In genomic region chr17:87501687-87502387, GRCm38 (mm10) we compare ENCODE assay signal across 8 mouse cellular contexts. TPM values are rescaled to one million over a fixed set of nuclear protein-coding genes. Genes with fewer than 3 reads are reported as not detected.
DNase-seq lines count a peak whose midpoint lies in the region; ATAC-seq and TF ChIP-seq lines count a peak whose summit lies in the region.

No protein-coding gene starts in this region.

- H3K9me3 ChIP-seq in kidney, embryonic 15.5 days (replicated peaks), result no peaks in the 10 kb centered on the region
- H3K9me3 ChIP-seq in intestine, embryonic 14.5 days (ENCODE audit: control insufficient read depth, low read length), result no peaks in the 10 kb centered on the region
- H3K9me3 ChIP-seq in lung, embryonic 14.5 days (ENCODE audit: low read depth, low read length), result no peaks in the 10 kb centered on the region

- DNase-seq in kidney, postnatal 25 days, result no peak
- peak; percentile 42 to 53 for DNase-seq in cerebellum, postnatal 10 days
- no peak for DNase-seq in intestine, embryonic 14.5 days (ENCODE audit: low spot score)
- DNase-seq in lung, embryonic 14.5 days, result peak; percentile 71
- no peak for DNase-seq in retina, postnatal 1 day
- no peak for DNase-seq in gastrocnemius, adult 8-10 months (ENCODE audit: low spot score in 2 of 2)
- no peak for DNase-seq in adrenal gland, adult 18-20 months (ENCODE audit: low spot score in 2 of 2)

- peak overlapping the region; percentile 28; the same call in 1 of the 2 replicates for H3K27ac ChIP-seq in kidney, embryonic 15.5 days
- H3K27ac ChIP-seq in intestine, embryonic 14.5 days (ENCODE audit: low read depth), result peak overlapping the region; percentile 64; the same call in 1 of the 2 replicates
- H3K27ac ChIP-seq in lung, embryonic 14.5 days (ENCODE audit: low read depth), result no peak overlapping the region

- WGBS in kidney, embryonic 15.5 days, result 31% methylated on average over 10 of the region's 10 CpGs
- WGBS in intestine, embryonic 14.5 days, result 20% methylated on average over 10 of the region's 10 CpGs
- WGBS in lung, embryonic 14.5 days, result 18% methylated on average over 10 of the region's 10 CpGs

- H3K4me1 ChIP-seq in kidney, embryonic 15.5 days, result peaks cover 25% of the 10 kb centered on the region
- H3K4me1 ChIP-seq in intestine, embryonic 14.5 days (replicated peaks; ENCODE audit: control insufficient read depth, insufficient read depth, low read length), result peaks cover 26% of the 10 kb centered on the region
- H3K4me1 ChIP-seq in lung, embryonic 14.5 days (ENCODE audit: insufficient read depth), result peaks cover 13% of the 10 kb centered on the region; the same call in 1 of the 2 replicates

- peak; percentile 37; the same call in 1 of the 2 replicates for ATAC-seq in kidney, embryonic 15.5 days (replicated peaks; ENCODE audit: low FRiP score)
- peak; percentile 53 for ATAC-seq in intestine, embryonic 14.5 days (replicated peaks; ENCODE audit: low FRiP score, low TSS enrichment, low read depth)
- peak; percentile 57; the same call in 1 of the 2 replicates for ATAC-seq in lung, embryonic 14.5 days (ENCODE audit: insufficient read depth)

- no peak overlapping the region; the same call in 1 of the 2 replicates for H3K9ac ChIP-seq in kidney, embryonic 15.5 days
- H3K9ac ChIP-seq in intestine, embryonic 14.5 days (ENCODE audit: low read length), result no peak overlapping the region
- no peak overlapping the region for H3K9ac ChIP-seq in lung, embryonic 14.5 days

- peak; percentile 40 for TF ChIP-seq CTCF in lung, embryonic 14.5 days (IDR thresholded peaks at IDR 0.05; ENCODE audit: low read depth)

- no peaks in the 10 kb centered on the region for H3K36me3 ChIP-seq in kidney, embryonic 15.5 days
- no peaks in the 10 kb centered on the region for H3K36me3 ChIP-seq in intestine, embryonic 14.5 days (ENCODE audit: control insufficient read depth, insufficient read depth, low read length)
- H3K36me3 ChIP-seq in lung, embryonic 14.5 days (ENCODE audit: insufficient read depth), result no peaks in the 10 kb centered on the region

- peaks cover 6% of the 10 kb centered on the region; the same call in 1 of the 2 replicates for H3K27me3 ChIP-seq in kidney, embryonic 15.5 days
- no peaks in the 10 kb centered on the region for H3K27me3 ChIP-seq in intestine, embryonic 14.5 days (replicated peaks; ENCODE audit: control insufficient read depth, insufficient read depth, low read length)
- H3K27me3 ChIP-seq in lung, embryonic 14.5 days (ENCODE audit: insufficient read depth, low read length), result no peaks in the 10 kb centered on the region

- H3K4me3 ChIP-seq in kidney, embryonic 15.5 days (replicated peaks), result no peak overlapping the region
- no peak overlapping the region for H3K4me3 ChIP-seq in intestine, embryonic 14.5 days (ENCODE audit: low read depth, low read length)
- no peak overlapping the region for H3K4me3 ChIP-seq in lung, embryonic 14.5 days (ENCODE audit: low read depth, low read length)

- H3K4me2 ChIP-seq in kidney, embryonic 15.5 days, result no peak overlapping the region
- H3K4me2 ChIP-seq in intestine, embryonic 14.5 days (ENCODE audit: low read length), result no peak overlapping the region
- H3K4me2 ChIP-seq in lung, embryonic 14.5 days, result no peak overlapping the region

RNA-seq across cellular contexts. Expression of gene Calm2, which starts 55.1 kb away (rescaled TPM):
- polyA plus RNA-seq in kidney, embryonic 15.5 days (2015; fragmentation: Nextera tagmentation; extraction: Ambion mirVana), result 1,006 and 1,087 TPM in 2 replicates
- 1,068 and 1,168 TPM in 2 replicates for polyA plus RNA-seq in intestine, embryonic 14.5 days (2014; fragmentation: Nextera tagmentation; extraction: Ambion mirVana)
- polyA plus RNA-seq in lung, embryonic 14.5 days (2014; fragmentation: Nextera tagmentation; extraction: Ambion mirVana), result 944 and 965 TPM in 2 replicates
- 100 to 1,000 TPM; 155 to 194 (median 178) TPM for total RNA-seq in gastrocnemius, adult 8-10 months (2022)
- total RNA-seq in adrenal gland, adult 18-20 months (2021), result 100 to 1,000 TPM; 343 to 481 TPM

Comparison
In these comparisons a context has a peak if more than half of its experiments do, and no peak if none do; other contexts are left out.
1. DNase-seq: peak in cerebellum, postnatal 10 days (2 of 2) and lung, embryonic 14.5 days (single experiment); none in kidney, postnatal 25 days (0 of 2), intestine, embryonic 14.5 days (single experiment), retina, postnatal 1 day (single experiment), gastrocnemius, adult 8-10 months (0 of 2) and adrenal gland, adult 18-20 months (0 of 2).
2. Peak in every context shown above with its lines, with median percentiles within 50 percentile points of each other: ATAC-seq.